Mouse (Mus musculus): ENCODE data around the gene Ticrr. TPM values are rescaled to one million over a fixed set of nuclear protein-coding genes. Genes with fewer than 3 reads are reported as not detected.

The Ticrr gene
- polyA plus RNA-seq, 1 experiment from 2014 or later: 14.2 TPM

Other genes starting within 250 kb of the Ticrr start
- gene Polg, start 193.8 kb upstream of the Ticrr start, polyA plus RNA-seq (2016; fragmentation: Nextera tagmentation; extraction: Ambion mirVana): 50.4 and 53.3 TPM in 2 replicates
- 0.15 TPM in 1 of 2 replicates, not detected in the other for gene Rhcg, start 42.5 kb upstream of the Ticrr start, polyA plus RNA-seq (2016; fragmentation: Nextera tagmentation; extraction: Ambion mirVana)
- gene Kif7, start 55.5 kb downstream of the Ticrr start, polyA plus RNA-seq (2016; fragmentation: Nextera tagmentation; extraction: Ambion mirVana): 10.9 and 11.1 TPM in 2 replicates
- gene Plin1, start 72.7 kb downstream of the Ticrr start, polyA plus RNA-seq (2016; fragmentation: Nextera tagmentation; extraction: Ambion mirVana): not detected in 2 replicates
- 12.2 and 12.9 TPM in 2 replicates for gene Pex11a, start 82.9 kb downstream of the Ticrr start, polyA plus RNA-seq (2016; fragmentation: Nextera tagmentation; extraction: Ambion mirVana)
- 0.32 and 0.35 TPM in 2 replicates for gene Wdr93, start 83.0 kb downstream of the Ticrr start, polyA plus RNA-seq (2016; fragmentation: Nextera tagmentation; extraction: Ambion mirVana)
- not detected in 2 replicates for gene Mesp1, start 133.6 kb downstream of the Ticrr start, polyA plus RNA-seq (2016; fragmentation: Nextera tagmentation; extraction: Ambion mirVana)
- gene Mesp2, start 150.5 kb downstream of the Ticrr start, polyA plus RNA-seq (2016; fragmentation: Nextera tagmentation; extraction: Ambion mirVana): 0.14 and 0.32 TPM in 2 replicates
- gene Anpep, start 200.9 kb downstream of the Ticrr start, polyA plus RNA-seq (2016; fragmentation: Nextera tagmentation; extraction: Ambion mirVana): 10.6 and 11.9 TPM in 2 replicates

Data from limb, embryonic 12.5 days (tissue).